Mouse (Mus musculus): Measurements from ENCODE around the gene Ly6g5c. TPM values are rescaled to one million over a fixed set of nuclear protein-coding genes. Genes with fewer than 3 reads are reported as not detected.

The Ly6g5c gene
- total and polyA plus RNA-seq, 2 experiments from 2014 or later = not detected

- H3K36me3 ChIP-seq (ENCODE audit: insufficient read depth, low read length) = no peaks in the 10 kb centered on the region
- no peak overlapping the region for H3K4me3 ChIP-seq (ENCODE audit: low read length)
- no peak for ATAC-seq
- no peaks in the 10 kb centered on the region for H3K4me1 ChIP-seq (ENCODE audit: insufficient read depth, low read length)
- no peak overlapping the region for H3K9ac ChIP-seq (replicated peaks; ENCODE audit: low read length)
- no peaks in the 10 kb centered on the region for H3K9me3 ChIP-seq (ENCODE audit: low read length)
- H3K27ac ChIP-seq = no peak overlapping the region
- WGBS = 58% methylated on average over 4 of the region's 4 CpGs
- TF ChIP-seq CTCF (IDR thresholded peaks at IDR 0.05; ENCODE audit: low read depth) = no peak
- DNase-seq (ENCODE audit: low spot score) = no peak
- H3K27me3 ChIP-seq (ENCODE audit: insufficient read depth, low read length) = no peaks in the 10 kb centered on the region
- H3K4me2 ChIP-seq (ENCODE audit: low read depth, low read length) = no peak overlapping the region
Observed at GRCm38 (mm10) chr17:35080710-35081109, 27.4 kb upstream of the Ly6g5c start.

DNA sequence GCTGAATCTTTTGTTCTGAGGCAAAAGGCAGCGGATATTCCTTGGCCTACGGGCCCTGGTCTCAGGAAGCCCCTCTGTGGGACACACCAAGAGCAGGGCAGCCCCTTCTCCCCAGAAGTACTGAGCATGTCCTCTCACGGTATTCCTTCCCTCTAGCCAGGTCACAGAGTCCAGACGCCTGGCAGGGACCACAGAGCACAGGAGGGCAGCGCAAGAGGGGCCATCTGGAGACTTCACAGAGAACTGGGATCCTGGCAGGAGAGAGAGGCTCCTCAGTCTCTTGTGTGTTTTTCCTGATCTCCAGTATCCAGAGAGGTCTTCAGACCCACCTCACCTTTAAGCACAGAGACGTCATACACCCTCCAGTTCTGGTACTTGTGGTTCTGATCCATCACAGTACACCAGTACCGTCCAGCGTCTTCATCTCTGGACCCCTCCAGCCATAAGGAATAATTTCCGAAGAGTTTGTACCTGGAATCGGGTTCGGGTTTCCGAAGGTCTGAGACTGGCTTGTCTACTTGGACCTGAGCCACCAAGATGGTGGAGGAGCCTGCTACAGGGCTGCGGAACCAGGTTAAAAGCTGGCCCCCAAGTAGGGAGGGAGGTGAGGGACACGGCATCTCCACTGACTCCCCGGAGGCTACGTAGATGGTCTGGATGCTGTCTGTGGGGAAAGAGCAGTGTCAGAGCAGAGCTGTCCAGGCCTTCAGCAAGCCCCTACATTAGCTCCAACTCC lies 25.1 kb upstream of the Ly6g5c start:
- H3K27me3 ChIP-seq (ENCODE audit: insufficient read depth, low read length) = no peaks in the 10 kb centered on the region
- 87% methylated on average over 16 of the region's 16 CpGs for WGBS
- no peak overlapping the region for H3K9ac ChIP-seq (replicated peaks; ENCODE audit: low read length)
- H3K4me2 ChIP-seq (ENCODE audit: low read depth, low read length) = no peak overlapping the region
- no peaks in the 10 kb centered on the region for H3K9me3 ChIP-seq (ENCODE audit: low read length)
- ATAC-seq (no peak), DNase-seq (ENCODE audit: low spot score) (no peak)
- no peak overlapping the region for H3K4me3 ChIP-seq (ENCODE audit: low read length)
- no peaks in the 10 kb centered on the region for H3K36me3 ChIP-seq (ENCODE audit: insufficient read depth, low read length)
- TF ChIP-seq CTCF (IDR thresholded peaks at IDR 0.05; ENCODE audit: low read depth) = no peak
- no peak overlapping the region for H3K27ac ChIP-seq
- no peaks in the 10 kb centered on the region for H3K4me1 ChIP-seq (ENCODE audit: insufficient read depth, low read length)

GRCm38 (mm10) chr17:35083929-35084497 lies 24.1 kb upstream of the Ly6g5c start:
- Histone ChIP-seq H3K36me3 (ENCODE audit: insufficient read depth, low read length) (no peaks in the 10 kb centered on the region), H3K27me3 (ENCODE audit: insufficient read depth, low read length) (no peaks in the 10 kb centered on the region), H3K4me2 (ENCODE audit: low read depth, low read length) (no peak overlapping the region), H3K4me3 (ENCODE audit: low read length) (no peak overlapping the region), H3K27ac (no peak overlapping the region), H3K4me1 (ENCODE audit: insufficient read depth, low read length) (no peaks in the 10 kb centered on the region), H3K9ac (replicated peaks; ENCODE audit: low read length) (no peak overlapping the region), H3K9me3 (ENCODE audit: low read length) (no peaks in the 10 kb centered on the region)
- ATAC-seq (no peak), DNase-seq (ENCODE audit: low spot score) (no peak)
- WGBS = 78% methylated on average over 3 of the region's 3 CpGs
- TF ChIP-seq CTCF (IDR thresholded peaks at IDR 0.05; ENCODE audit: low read depth) = no peak

- no peak within 1 kb of the TSS for H3K4me3 ChIP-seq (ENCODE audit: low read length)
- no peak within 1 kb of the TSS; the same call in 1 of the 2 replicates for H3K9ac ChIP-seq (replicated peaks; ENCODE audit: low read length)
- no peak within 1 kb of the TSS for H3K27ac ChIP-seq
- H3K4me1 ChIP-seq (ENCODE audit: insufficient read depth, low read length) = peaks cover 5% of the 10 kb centered on the region
- no peak within 1 kb of the TSS for H3K4me2 ChIP-seq (ENCODE audit: low read depth, low read length)
- DNase-seq (ENCODE audit: low spot score) = no peak
- ATAC-seq = no peak
- no peaks in the 10 kb centered on the region for H3K27me3 ChIP-seq (ENCODE audit: insufficient read depth, low read length)
- no peaks in the 10 kb centered on the region for H3K36me3 ChIP-seq (ENCODE audit: insufficient read depth, low read length)
- 74% methylated on average over 7 of the region's 7 CpGs for WGBS
- TF ChIP-seq CTCF (IDR thresholded peaks at IDR 0.05; ENCODE audit: low read depth) = no peak
- no peaks in the 10 kb centered on the region for H3K9me3 ChIP-seq (ENCODE audit: low read length)
Observed at GRCm38 (mm10) chr17:35085208-35085865, 22.7 kb upstream of the Ly6g5c start, which contains the start of gene Ly6g6f. TSS of gene Ly6g6f (minus strand) at chr17:35085610.

DNA sequence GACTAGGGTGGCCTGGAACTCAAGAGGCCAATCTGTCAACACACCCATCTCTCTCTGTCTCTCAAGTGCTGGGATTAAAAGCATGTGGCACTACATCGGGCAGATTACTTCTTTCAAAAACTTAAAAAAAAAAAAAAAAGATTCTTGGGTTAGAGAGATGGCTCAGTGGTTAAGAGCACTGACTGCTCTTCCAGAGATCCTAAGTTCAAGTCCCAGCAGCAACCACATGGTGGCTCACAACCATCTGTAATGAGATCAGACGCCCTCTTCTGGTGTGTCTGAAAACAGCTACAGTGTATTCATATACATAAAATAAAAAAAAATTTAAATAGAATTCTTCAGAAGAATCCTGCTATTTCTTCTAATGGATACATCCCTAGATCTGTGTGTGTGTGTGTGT lies 19.9 kb upstream of the Ly6g5c start:
- H3K4me3 ChIP-seq (ENCODE audit: low read length) = no peak overlapping the region
- DNase-seq (ENCODE audit: low spot score) (no peak), ATAC-seq (no peak)
- no peak overlapping the region for H3K9ac ChIP-seq (replicated peaks; ENCODE audit: low read length)
- H3K4me1 ChIP-seq (ENCODE audit: insufficient read depth, low read length) = peaks cover 11% of the 10 kb centered on the region
- TF ChIP-seq CTCF (IDR thresholded peaks at IDR 0.05; ENCODE audit: low read depth) = peak; percentile 55
- H3K4me2 ChIP-seq (ENCODE audit: low read depth, low read length) = no peak overlapping the region
- WGBS = 48% methylated on average over 2 of the region's 2 CpGs
- H3K9me3 ChIP-seq (ENCODE audit: low read length) = no peaks in the 10 kb centered on the region
- no peaks in the 10 kb centered on the region for H3K27me3 ChIP-seq (ENCODE audit: insufficient read depth, low read length)
- H3K36me3 ChIP-seq (ENCODE audit: insufficient read depth, low read length) = peaks cover 11% of the 10 kb centered on the region; the same call in 1 of the 2 replicates
- H3K27ac ChIP-seq = no peak overlapping the region

DNA sequence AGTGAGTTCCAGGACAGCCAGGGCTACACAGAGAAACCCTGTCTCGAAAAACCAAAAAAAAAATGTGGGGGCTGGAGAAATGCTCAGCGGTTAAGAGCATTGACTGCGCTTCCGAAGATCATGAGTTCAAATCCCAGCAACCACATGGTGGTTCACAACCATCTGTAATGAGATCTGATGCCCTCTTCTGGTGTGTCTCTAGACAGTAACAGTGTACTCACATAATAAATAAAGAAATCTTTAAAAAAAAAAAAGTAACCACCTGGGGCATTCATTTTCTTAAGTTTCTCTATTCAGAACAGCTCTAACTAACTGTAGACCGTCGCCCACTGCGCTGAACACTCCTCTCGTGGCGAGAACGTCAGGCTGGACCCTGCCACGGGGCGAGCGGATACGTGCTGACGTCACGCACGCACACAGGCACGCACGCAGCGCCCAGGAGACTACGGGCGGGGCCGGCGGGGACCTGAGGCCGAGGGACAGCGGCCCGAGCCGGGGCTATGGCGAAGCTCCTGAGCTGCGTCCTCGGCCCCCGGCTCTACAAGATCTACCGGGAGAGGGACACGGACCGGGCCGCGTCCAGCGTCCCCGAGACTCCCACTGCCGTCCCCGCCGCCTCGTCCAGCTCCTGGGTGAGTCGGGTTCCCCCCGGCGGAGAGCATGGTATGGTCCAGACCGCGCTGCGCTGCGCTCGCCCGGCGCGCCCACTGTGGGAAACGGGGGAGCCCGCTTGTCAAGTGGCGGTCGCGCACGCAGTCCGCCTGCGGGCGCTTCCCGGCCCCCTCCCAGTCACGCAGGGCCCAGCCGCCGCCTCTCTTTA lies 19.0 kb upstream of the Ly6g5c start, which contains the start of gene Abhd16a:
Abhd16a (plus strand) TSS at position 439 of the 820 bp plus-strand sequence.
- DNase-seq (ENCODE audit: low spot score) = peak; percentile 97
- Histone ChIP-seq H3K27ac (peak within 1 kb of the TSS; percentile 98), H3K9ac (replicated peaks; ENCODE audit: low read length) (peak within 1 kb of the TSS; percentile 86), H3K9me3 (ENCODE audit: low read length) (no peaks in the 10 kb centered on the region), H3K27me3 (ENCODE audit: insufficient read depth, low read length) (no peaks in the 10 kb centered on the region), H3K4me3 (ENCODE audit: low read length) (peak within 1 kb of the TSS; percentile 68), H3K36me3 (ENCODE audit: insufficient read depth, low read length) (peaks cover 18% of the 10 kb centered on the region; the same call in 1 of the 2 replicates), H3K4me2 (ENCODE audit: low read depth, low read length) (peak within 1 kb of the TSS; percentile 68), H3K4me1 (ENCODE audit: insufficient read depth, low read length) (peaks cover 11% of the 10 kb centered on the region)
- 3% methylated on average over 62 of the region's 67 CpGs for WGBS
- TF ChIP-seq CTCF (IDR thresholded peaks at IDR 0.05; ENCODE audit: low read depth) = peak; percentile 30; the same call in 1 of the 2 replicates
- peak; percentile 98 for ATAC-seq
